Mouse (Mus musculus) myocyte (in vitro differentiated cells): ENCODE measurements around the gene St6galnac3.

ENCODE experiments used
- CEBPB ChIP-seq: IDR thresholded peaks from 2 replicates; pipeline ENCODE4 v1.6.1; 2011; ENCODE audit warnings: mild to moderate bottlenecking, moderate library complexity; ENCODE audit not compliant: poor library complexity, insufficient read depth, severe bottlenecking
- MYOD1 ChIP-seq, 3 experiments: IDR thresholded peaks; one replicate each; pipeline ENCODE4 v1.6.1; 2011; ENCODE audit warnings: control low read depth in 2 of 3, low read depth in 2 of 3, mild to moderate bottlenecking in 2 of 3, moderate library complexity in 1 of 3; ENCODE audit not compliant: insufficient read length in 2 of 3, control insufficient read depth in 1 of 3
- POLR2A ChIP-seq: IDR thresholded peaks from one replicate; pipeline ENCODE4 v1.6.1; 2011; ENCODE audit warnings: low read depth, mild to moderate bottlenecking, control low read depth, moderate library complexity; ENCODE audit not compliant: insufficient read length
- POLR2AphosphoS2 ChIP-seq: IDR thresholded peaks from one replicate; pipeline ENCODE4 v1.6.1; 2011; ENCODE audit warnings: low read depth, control low read depth; ENCODE audit not compliant: insufficient read length
- REST ChIP-seq: IDR thresholded peaks from one replicate; pipeline ENCODE4 v1.6.1; 2011; ENCODE audit warnings: mild to moderate bottlenecking, control low read depth, moderate library complexity; ENCODE audit not compliant: insufficient read depth, insufficient read length
- USF1 ChIP-seq: IDR thresholded peaks from one replicate; pipeline ENCODE4 v1.6.1; 2011; ENCODE audit warnings: low read depth, mild to moderate bottlenecking, control low read depth, moderate library complexity

- TF ChIP-seq POLR2AphosphoS2 (no peak), CEBPB (no peak), USF1 (no peak), POLR2A (no peak), MYOD1 (IDR thresholded peaks at IDR 0.05; ENCODE audit: control insufficient read depth in 1 of 3, insufficient read length in 2 of 3, low read depth in 2 of 3) (no peak), REST (no peak)
Measured at GRCm38 (mm10) chr3:153199251-153199650, 525.7 kb downstream of the St6galnac3 start.
